Mouse (Mus musculus) spleen, adult 2 months (tissue): ENCODE data around the gene Cd276. TPM values are rescaled to one million over a fixed set of nuclear protein-coding genes. Genes with fewer than 3 reads are reported as not detected.

ENCODE experiments used
- DNase-seq, 2 experiments: peaks; one replicate each; pipeline versions ENCODE4 v3.0.0 to v3.0.0-alpha.2; 2012 to 2021; ENCODE audit warnings: low spot score in 2 of 2, low read depth in 1 of 2
- H3K27ac ChIP-seq: fragments of 200-500 bp; 2 replicates; pipeline ENCODE4 v1.5.1; 2012; ENCODE audit warnings: low read length, inconsistent platforms; ENCODE audit not compliant: insufficient read depth
- H3K27me3 ChIP-seq: fragments of 200-500 bp; 2 replicates; pipeline ENCODE4 v1.6.1; 2012; ENCODE audit warnings: mild to moderate bottlenecking, moderate library complexity, low read length, inconsistent platforms; ENCODE audit not compliant: control insufficient read depth, insufficient read depth
- H3K36me3 ChIP-seq: fragments of 200-500 bp; 2 replicates; pipeline ENCODE4 v1.6.1; 2012; ENCODE audit warnings: mild to moderate bottlenecking, low read length, inconsistent platforms; ENCODE audit not compliant: control insufficient read depth, insufficient read depth
- H3K4me1 ChIP-seq: fragments of 200-500 bp; 2 replicates; pipeline ENCODE4 v1.6.1; 2011; ENCODE audit warnings: inconsistent platforms; ENCODE audit not compliant: control insufficient read depth, insufficient read depth, insufficient read length
- H3K4me3 ChIP-seq: fragments of 200-500 bp; 2 replicates; pipeline ENCODE4 v1.5.1; 2011; ENCODE audit warnings: mild to moderate bottlenecking, inconsistent platforms; ENCODE audit not compliant: insufficient read depth, insufficient read length; ENCODE audit errors: extremely low read depth
- CTCF ChIP-seq: fragments of 200-500 bp; IDR thresholded peaks from 2 replicates; pipeline ENCODE4 v1.5.1; 2011; ENCODE audit warnings: mild to moderate bottlenecking, inconsistent platforms; ENCODE audit not compliant: insufficient read depth, insufficient read length, insufficient replicate concordance; ENCODE audit errors: extremely low read depth
- POLR2A ChIP-seq: fragments of 200-500 bp; IDR thresholded peaks from 2 replicates; pipeline ENCODE4 v1.6.1; 2011; ENCODE audit warnings: low read depth, low read length, inconsistent platforms
- WGBS: fragments of 180-500 bp; shearing (Covaris S2); methylation state at CpG from one replicate; pipeline ENCODE4 v1.1.7; 2018; 5-methylcytosine and 5-hydroxymethylcytosine counted together
- polyA plus RNA-seq: library from polyadenylated mRNA; depleted of rRNA; stranded (reverse); fragments of >200 nt; gene quantifications from 2 replicates; pipeline ENCODE4 v1.2.3, GENCODE M21; 2012

Cd276 gene
- polyA plus RNA-seq, 1 experiment: 2.4 TPM

DNA sequence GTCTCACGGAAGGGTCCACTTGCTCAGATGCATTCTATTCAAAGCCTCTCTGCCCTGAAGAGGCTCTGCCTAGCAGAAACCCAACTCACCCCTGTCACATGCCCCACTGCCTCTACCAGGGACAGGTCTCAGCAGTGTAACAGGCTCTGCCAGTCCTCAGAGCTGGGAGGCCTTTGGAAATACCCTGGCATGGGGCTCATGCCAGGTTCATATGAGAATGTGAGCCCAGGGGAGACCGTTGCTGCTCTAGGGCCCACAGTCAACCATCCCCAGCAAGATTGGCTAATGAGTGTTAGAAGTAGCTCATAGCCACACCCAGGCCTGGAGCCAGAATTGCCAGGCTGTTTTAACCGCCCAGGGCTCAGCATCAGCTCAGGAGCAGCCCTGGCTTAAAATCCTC is 5.5 kb downstream of the Cd276 start:
- peaks cover 2% of the 10 kb centered on the region for H3K27me3 ChIP-seq
- peaks cover 5% of the 10 kb centered on the region for H3K4me1 ChIP-seq
- no peak for DNase-seq
- no peak overlapping the region for H3K4me3 ChIP-seq
- 77% methylated on average over 3 of the region's 3 CpGs for WGBS
- H3K27ac ChIP-seq: no peak overlapping the region
- TF ChIP-seq CTCF (no peak), POLR2A (no peak)
- H3K36me3 ChIP-seq: no peaks in the 10 kb centered on the region

DNA sequence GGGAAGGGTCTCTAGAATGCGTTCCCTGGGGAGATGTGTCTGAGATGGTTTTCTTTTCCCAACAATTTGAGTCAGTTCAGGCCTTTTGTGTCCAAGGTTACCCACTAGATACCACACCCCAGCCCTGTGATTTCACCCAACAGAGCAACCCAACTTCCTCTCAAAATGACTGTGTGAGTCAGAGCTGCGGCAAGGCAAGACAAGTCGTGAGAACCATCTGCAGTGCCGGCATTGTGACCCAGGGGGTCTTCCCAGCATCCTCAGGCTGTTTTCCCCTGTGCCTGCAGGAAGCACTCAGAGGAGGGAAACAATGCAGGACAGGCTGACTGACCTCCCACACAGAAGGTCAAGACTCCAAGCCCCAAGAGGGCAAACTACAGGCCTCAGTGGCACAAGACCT is 6.3 kb downstream of the Cd276 start:
- Histone ChIP-seq H3K27ac (no peak overlapping the region), H3K27me3 (no peaks in the 10 kb centered on the region; the same call in 1 of the 2 replicates), H3K4me1 (no peaks in the 10 kb centered on the region), H3K4me3 (no peak overlapping the region), H3K36me3 (no peaks in the 10 kb centered on the region)
- WGBS: 29% methylated on average over 4 of the region's 4 CpGs
- no peak for DNase-seq
- no peak for TF ChIP-seq POLR2A
- no peak for TF ChIP-seq CTCF

DNA sequence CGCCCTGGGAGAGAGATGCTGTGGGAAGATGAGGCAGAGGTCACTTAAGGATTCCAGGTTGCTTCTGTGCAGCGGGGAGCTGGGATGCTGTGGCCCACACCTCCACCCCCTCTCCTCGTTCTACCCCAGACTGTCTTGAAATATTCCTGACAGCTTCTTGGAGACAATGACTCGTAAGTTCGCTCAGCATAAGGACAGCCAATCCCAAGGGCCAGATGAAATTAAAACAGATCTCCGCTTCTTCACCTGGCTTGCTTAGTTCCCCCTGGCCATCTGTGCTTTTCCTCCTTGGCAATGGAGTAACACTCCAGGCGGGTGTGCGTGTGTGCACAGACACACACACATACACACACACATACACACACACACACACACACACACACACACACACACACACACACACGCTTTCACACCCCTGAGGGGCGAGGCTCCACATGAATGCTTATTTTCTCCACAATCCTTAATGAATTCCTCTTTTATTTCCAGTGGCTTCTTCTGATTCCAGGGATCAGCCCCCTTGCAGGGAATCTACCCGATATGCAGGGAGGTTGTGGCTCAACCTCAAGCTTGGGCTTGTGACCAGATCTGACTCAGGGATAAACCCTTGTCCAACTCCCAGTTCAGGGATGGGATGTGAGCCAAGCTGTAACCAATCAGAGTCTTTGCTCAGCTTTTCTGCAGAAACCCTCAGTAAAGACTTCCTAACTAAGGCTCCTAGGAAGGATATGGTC is 8.4 kb downstream of the Cd276 start:
- Histone ChIP-seq H3K27ac (no peak overlapping the region), H3K4me3 (no peak overlapping the region), H3K27me3 (no peaks in the 10 kb centered on the region), H3K4me1 (peaks cover 5% of the 10 kb centered on the region; the same call in 1 of the 2 replicates), H3K36me3 (no peaks in the 10 kb centered on the region)
- WGBS: 85% methylated on average over 11 of the region's 11 CpGs
- DNase-seq: no peak
- no peak for TF ChIP-seq POLR2A
- TF ChIP-seq CTCF: no peak

DNA sequence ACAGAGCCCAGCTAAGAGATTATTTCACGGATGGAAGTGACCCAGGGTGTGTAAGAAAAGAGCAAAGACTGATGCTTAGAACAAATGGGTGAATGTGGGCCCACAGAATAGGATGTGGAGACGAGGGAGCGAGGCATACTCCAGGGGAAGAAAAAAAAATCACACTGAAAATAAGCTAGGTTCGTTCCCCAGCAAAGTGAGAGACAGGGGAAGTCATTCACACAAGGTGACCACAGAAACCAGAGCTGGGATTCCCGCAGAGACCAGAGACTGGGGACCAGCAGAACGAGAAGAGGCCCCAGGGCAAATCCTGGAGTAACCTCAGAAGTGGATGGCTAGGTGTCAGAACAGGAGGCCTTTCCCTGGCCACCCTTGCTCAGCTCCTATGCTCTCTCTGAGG is 9.8 kb downstream of the Cd276 start:
- 16% methylated on average over 6 of the region's 6 CpGs for WGBS
- TF ChIP-seq CTCF: no peak
- no peak for TF ChIP-seq POLR2A
- Histone ChIP-seq H3K27me3 (no peaks in the 10 kb centered on the region), H3K4me1 (peaks cover 7% of the 10 kb centered on the region; the same call in 1 of the 2 replicates), H3K36me3 (no peaks in the 10 kb centered on the region), H3K4me3 (no peak overlapping the region), H3K27ac (no peak overlapping the region)
- DNase-seq: no peak

DNA sequence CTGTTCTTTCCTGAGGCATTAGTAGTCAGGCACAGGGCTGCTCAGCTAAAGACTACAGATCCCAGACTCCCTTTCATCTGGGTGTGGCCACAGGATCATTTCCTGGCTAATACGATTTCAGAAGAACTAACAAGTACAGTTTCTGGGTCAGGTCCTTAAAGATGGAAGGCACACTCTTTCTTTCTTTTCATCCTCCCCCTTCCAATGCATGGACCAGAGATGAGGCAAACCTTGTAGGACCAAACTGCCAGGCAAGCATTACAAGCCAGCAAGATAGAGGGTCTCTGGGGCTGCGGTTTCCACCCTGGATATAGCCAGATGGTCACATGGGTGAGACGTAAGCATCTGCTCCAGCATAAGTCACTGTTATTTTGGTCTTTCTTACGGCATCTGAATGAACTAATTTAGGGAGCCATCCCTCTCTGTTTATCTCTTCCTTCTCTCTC is 10.3 kb downstream of the Cd276 start:
- Histone ChIP-seq H3K4me1 (peaks cover 7% of the 10 kb centered on the region; the same call in 1 of the 2 replicates), H3K36me3 (no peaks in the 10 kb centered on the region), H3K27ac (no peak overlapping the region), H3K27me3 (no peaks in the 10 kb centered on the region), H3K4me3 (no peak overlapping the region)
- no peak for TF ChIP-seq CTCF
- DNase-seq: no peak
- WGBS: 61% methylated on average over 4 of the region's 4 CpGs

DNA sequence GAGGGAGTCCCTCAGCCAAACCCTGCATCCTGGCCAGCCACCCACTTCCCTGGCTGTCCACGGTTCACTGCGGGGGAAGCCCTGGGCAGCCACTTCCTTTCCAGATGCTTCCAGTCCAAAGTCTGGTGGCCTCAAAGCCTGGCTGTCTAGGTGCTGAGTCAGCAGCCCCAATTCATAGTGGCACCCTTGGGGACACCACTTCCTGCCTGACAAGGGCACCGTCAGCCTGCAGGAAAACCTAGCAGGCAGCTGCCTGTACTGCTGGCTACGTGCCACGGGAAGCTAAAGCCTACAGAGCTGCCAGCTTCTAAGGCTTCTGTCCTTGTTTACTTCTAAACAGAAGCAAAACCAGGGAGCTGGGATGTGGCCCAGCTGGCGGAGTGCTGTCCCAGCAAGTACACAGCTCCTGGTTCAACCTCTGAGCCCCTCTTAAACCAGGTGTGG is 13.3 kb downstream of the Cd276 start:
- H3K4me1 ChIP-seq: peaks cover 19% of the 10 kb centered on the region
- TF ChIP-seq CTCF (no peak), POLR2A (no peak)
- H3K36me3 ChIP-seq: no peaks in the 10 kb centered on the region
- peak in 1 of 2 experiments; percentile 43 for DNase-seq
- H3K27me3 ChIP-seq: no peaks in the 10 kb centered on the region
- H3K27ac ChIP-seq: no peak overlapping the region
- 5% methylated on average over 6 of the region's 6 CpGs for WGBS
- no peak overlapping the region for H3K4me3 ChIP-seq

DNA sequence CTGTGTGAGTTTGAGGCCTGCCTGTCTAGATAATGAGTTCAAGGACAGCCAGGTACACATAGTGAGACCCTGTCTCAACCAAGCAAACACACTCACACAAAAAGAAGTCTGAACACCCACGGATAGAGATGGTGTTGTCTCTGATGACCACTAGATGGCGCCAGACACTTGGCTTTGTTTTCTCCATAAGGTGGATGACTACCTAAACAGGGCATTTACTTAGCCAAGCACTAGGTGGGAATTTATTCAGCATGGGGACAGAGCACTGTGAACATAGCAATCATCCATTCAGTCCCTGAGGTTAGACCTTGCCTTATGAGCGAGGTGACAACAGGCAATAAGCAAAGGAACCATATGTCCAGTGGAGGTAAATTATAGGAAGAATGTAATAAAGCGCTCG is 15.4 kb downstream of the Cd276 start:
- peak; percentile 37 to 50 for DNase-seq
- H3K4me1 ChIP-seq: peaks cover 32% of the 10 kb centered on the region
- H3K27ac ChIP-seq: no peak overlapping the region
- TF ChIP-seq POLR2A: no peak
- peak; percentile 75; the same call in 1 of the 2 replicates for TF ChIP-seq CTCF
- H3K36me3 ChIP-seq: no peaks in the 10 kb centered on the region
- H3K27me3 ChIP-seq: no peaks in the 10 kb centered on the region
- H3K4me3 ChIP-seq: no peak overlapping the region
- 50% methylated on average over 5 of the region's 5 CpGs for WGBS
